In the genomic region with DNA sequence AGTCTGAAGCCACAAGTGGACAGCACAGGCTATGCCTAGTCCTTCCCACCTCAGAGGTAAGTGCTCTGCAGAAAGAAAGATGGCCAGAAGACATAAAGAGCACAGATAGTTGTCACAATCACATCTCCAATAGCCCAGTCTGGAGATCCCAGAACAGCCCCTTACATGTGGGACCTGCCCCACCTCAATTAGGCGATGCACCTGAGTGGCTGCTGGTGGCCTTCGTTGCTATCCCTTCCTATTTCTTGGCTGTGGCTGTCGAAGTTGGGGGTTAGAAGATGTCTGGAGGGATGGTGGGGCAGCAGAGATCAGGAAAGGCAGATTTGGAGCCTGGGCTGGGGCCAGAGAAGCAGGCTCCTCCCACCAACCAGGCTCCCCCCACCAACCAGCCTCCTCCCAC, we compare ENCODE assay signal across 22 mouse cellular contexts.
DNase-seq lines count a peak whose midpoint lies in the region; ATAC-seq and TF ChIP-seq lines count a peak whose summit lies in the region.
"Had no signal": no experiment of that assay in that cellular context is flagged by ENCODE, and none has a peak within 500 bp of the region (broad histone marks: within the 10 kb centered on the region; RNA-seq: fewer than 3 reads in every experiment).

No protein-coding gene starts in this region.

- no peak for DNase-seq in kidney, adult 18-20 months
- DNase-seq in midbrain, embryonic 10.5 days (ENCODE audit: low spot score): peak; percentile 10
- DNase-seq in stomach, postnatal 0 days (ENCODE audit: low spot score): peak; percentile 8
- no peak for DNase-seq in spleen, adult 12 weeks (ENCODE audit: low spot score)
- DNase-seq: adrenal gland, adult 2 months; adrenal gland, postnatal 10 days; adrenal gland, postnatal 25 days; cerebellum, adult 11 months; cerebellum, adult 18-20 months; cerebellum, adult 8-10 months; cerebellum, adult 9-11 months; cerebellum, postnatal 14 days; cerebellum, postnatal 36 days; embryo, embryonic 11 days had no signal

- no peak for TF ChIP-seq EP300 in stomach, postnatal 0 days (optimal IDR thresholded peaks at IDR 0.05)

- no peak overlapping the region for H3K27ac ChIP-seq in kidney, embryonic 16.5 days (ENCODE audit: low read length)
- no peak overlapping the region for H3K27ac ChIP-seq in midbrain, embryonic 10.5 days (replicated peaks)
- no peak overlapping the region for H3K27ac ChIP-seq in midbrain, embryonic 13.5 days
- H3K27ac ChIP-seq in stomach, postnatal 0 days (replicated peaks): no peak overlapping the region
- H3K27ac ChIP-seq: embryonic facial prominence, embryonic 13.5 days; embryonic facial prominence, embryonic 15.5 days; forebrain, embryonic 10.5 days; forebrain, embryonic 12.5 days had no signal

- H3K4me1 ChIP-seq in kidney, embryonic 16.5 days (ENCODE audit: insufficient read depth, low read length): peaks cover 4% of the 10 kb centered on the region; the same call in 1 of the 2 replicates
- H3K4me1 ChIP-seq in midbrain, embryonic 10.5 days: peaks cover 22% of the 10 kb centered on the region
- H3K4me1 ChIP-seq in midbrain, embryonic 13.5 days (replicated peaks): peaks cover 8% of the 10 kb centered on the region
- no peaks in the 10 kb centered on the region for H3K4me1 ChIP-seq in stomach, postnatal 0 days (replicated peaks; ENCODE audit: control insufficient read depth, insufficient read depth)

- H3K9me3 ChIP-seq in kidney, embryonic 16.5 days (ENCODE audit: low read length): no peaks in the 10 kb centered on the region
- H3K9me3 ChIP-seq in midbrain, embryonic 10.5 days (replicated peaks): no peaks in the 10 kb centered on the region
- no peaks in the 10 kb centered on the region for H3K9me3 ChIP-seq in midbrain, embryonic 13.5 days
- H3K9me3 ChIP-seq in stomach, postnatal 0 days (ENCODE audit: control insufficient read depth, low read length): no peaks in the 10 kb centered on the region
- H3K9me3 ChIP-seq: embryonic facial prominence, embryonic 13.5 days; embryonic facial prominence, embryonic 15.5 days; forebrain, embryonic 10.5 days; forebrain, embryonic 12.5 days had no signal

- 60% methylated on average over 3 of the region's 3 CpGs for WGBS in kidney, embryonic 16.5 days
- 70% methylated on average over 3 of the region's 3 CpGs for WGBS in midbrain, embryonic 10.5 days
- WGBS in midbrain, embryonic 13.5 days: 73% methylated on average over 3 of the region's 3 CpGs
- WGBS in stomach, postnatal 0 days: 51% methylated on average over 3 of the region's 3 CpGs

- 0 out of 2 replicates have a peak, but pooled peaks have one; percentile 14 for ATAC-seq in kidney, embryonic 16.5 days (ENCODE audit: low FRiP score, low TSS enrichment)
- no peak for ATAC-seq in midbrain, embryonic 13.5 days
- no peak for ATAC-seq in stomach, postnatal 0 days (ENCODE audit: low FRiP score, low TSS enrichment)
- ATAC-seq: forebrain, embryonic 14.5 days had no signal

- H3K9ac ChIP-seq in kidney, embryonic 16.5 days (replicated peaks; ENCODE audit: low read length): no peak overlapping the region
- H3K9ac ChIP-seq in midbrain, embryonic 13.5 days (replicated peaks): no peak overlapping the region
- H3K9ac ChIP-seq in stomach, postnatal 0 days (ENCODE audit: low read length): no peak overlapping the region
- H3K9ac ChIP-seq: embryonic facial prominence, embryonic 13.5 days; embryonic facial prominence, embryonic 15.5 days; forebrain, embryonic 12.5 days had no signal

- H3K4me2 ChIP-seq in kidney, embryonic 16.5 days (replicated peaks; ENCODE audit: low read depth, low read length): no peak overlapping the region
- H3K4me2 ChIP-seq in midbrain, embryonic 13.5 days (replicated peaks): no peak overlapping the region
- H3K4me2 ChIP-seq in stomach, postnatal 0 days (replicated peaks; ENCODE audit: low read depth): no peak overlapping the region
- H3K4me2 ChIP-seq: embryonic facial prominence, embryonic 13.5 days; embryonic facial prominence, embryonic 15.5 days; forebrain, embryonic 12.5 days had no signal

- no peaks in the 10 kb centered on the region for H3K27me3 ChIP-seq in kidney, embryonic 16.5 days (ENCODE audit: insufficient read depth, low read length)
- H3K27me3 ChIP-seq in midbrain, embryonic 10.5 days (ENCODE audit: low read depth, poor library complexity, severe bottlenecking): no peaks in the 10 kb centered on the region
- no peaks in the 10 kb centered on the region for H3K27me3 ChIP-seq in midbrain, embryonic 13.5 days
- H3K27me3 ChIP-seq in stomach, postnatal 0 days (ENCODE audit: control insufficient read depth, insufficient read depth, low read length): no peaks in the 10 kb centered on the region
- H3K27me3 ChIP-seq: embryonic facial prominence, embryonic 13.5 days; forebrain, embryonic 12.5 days had no signal

- no peak overlapping the region for H3K4me3 ChIP-seq in kidney, embryonic 16.5 days (ENCODE audit: low read length)
- H3K4me3 ChIP-seq in midbrain, embryonic 10.5 days: no peak overlapping the region
- no peak overlapping the region for H3K4me3 ChIP-seq in midbrain, embryonic 13.5 days (replicated peaks)
- H3K4me3 ChIP-seq in stomach, postnatal 0 days (ENCODE audit: low read depth, low read length): no peak overlapping the region
- H3K4me3 ChIP-seq: embryonic facial prominence, embryonic 13.5 days; embryonic facial prominence, embryonic 15.5 days; erythroblast, embryonic 14.5 days; forebrain, embryonic 10.5 days; forebrain, embryonic 12.5 days had no signal

- TF ChIP-seq CTCF in stomach, postnatal 0 days (IDR thresholded peaks at IDR 0.05; ENCODE audit: low read depth): no peak

- H3K36me3 ChIP-seq in kidney, embryonic 16.5 days (ENCODE audit: insufficient read depth, low read length): no peaks in the 10 kb centered on the region
- no peaks in the 10 kb centered on the region for H3K36me3 ChIP-seq in midbrain, embryonic 10.5 days
- no peaks in the 10 kb centered on the region for H3K36me3 ChIP-seq in midbrain, embryonic 13.5 days
- no peaks in the 10 kb centered on the region for H3K36me3 ChIP-seq in stomach, postnatal 0 days (ENCODE audit: control insufficient read depth, insufficient read depth, low read length)
- H3K36me3 ChIP-seq: embryonic facial prominence, embryonic 13.5 days; embryonic facial prominence, embryonic 15.5 days; forebrain, embryonic 10.5 days; forebrain, embryonic 12.5 days had no signal

Comparison
In these comparisons a context has a peak if more than half of its experiments do, and no peak if none do; other contexts are left out.
1. DNase-seq: peak in midbrain, embryonic 10.5 days (single experiment) and stomach, postnatal 0 days (single experiment); none in kidney, adult 18-20 months (single experiment) and spleen, adult 12 weeks (single experiment).